20 mouse cellular contexts compared by ENCODE assay signal in the genomic region with DNA sequence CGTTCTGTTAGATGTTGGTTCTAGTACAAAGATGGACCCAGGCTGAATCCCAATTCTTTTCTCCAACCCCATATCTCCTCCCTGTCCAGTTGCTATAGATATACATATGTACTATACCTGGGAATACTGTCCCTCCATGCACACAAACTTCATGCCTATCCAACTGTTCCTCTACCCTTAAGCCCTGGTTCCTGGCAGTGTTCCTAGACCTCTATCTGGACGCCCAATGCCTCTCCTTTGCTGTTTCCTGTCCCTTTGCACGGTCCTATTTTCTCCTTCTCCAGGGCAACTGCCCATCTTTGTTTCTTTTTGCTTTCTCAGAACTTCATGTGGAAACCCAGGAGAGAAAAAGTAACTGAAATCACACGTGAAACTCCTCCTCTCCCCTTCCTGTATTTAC.
DNase-seq lines count a peak whose midpoint lies in the region; TF ChIP-seq lines count a peak whose summit lies in the region.
"Had no signal": no experiment of that assay in that cellular context is flagged by ENCODE, and none has a peak within 500 bp of the region (broad histone marks: within the 10 kb centered on the region; RNA-seq: fewer than 3 reads in every experiment).

No protein-coding gene starts in this region.

- H3K4me1 ChIP-seq in cerebellum, adult 2 months (ENCODE audit: control insufficient read depth, insufficient read depth, low read length), result peaks cover 9% of the 10 kb centered on the region; the same call in 1 of the 2 replicates
- H3K4me1 ChIP-seq: embryonic facial prominence, embryonic 10.5 days; forebrain, embryonic 10.5 days; forebrain, embryonic 15.5 days had no signal

- no peak for TF ChIP-seq CTCF in cerebellum, adult 2 months (IDR thresholded peaks at IDR 0.05; ENCODE audit: borderline replicate concordance, insufficient read depth, low read depth, low read length)

- peak; percentile 22 to 56 for DNase-seq in cerebellum, adult 2 months
- DNase-seq in cerebellum, postnatal 4 days (ENCODE audit: low spot score in 2 of 2), result no peak
- peak; percentile 20 for DNase-seq in brain, adult 2 months (ENCODE audit: low read depth, low spot score)
- DNase-seq in cerebellum, adult 9-10 months, result peak; percentile 37
- peak; percentile 23 to 54 for DNase-seq in cerebellum, postnatal 25 days
- no peak for DNase-seq in left cerebral cortex, postnatal 10 days (ENCODE audit: extremely low spot score in 1 of 2, low spot score in 2 of 2)
- no peak for DNase-seq in gastrocnemius, postnatal 10 days
- DNase-seq: adrenal gland, postnatal 14 days; heart, postnatal 14 days; kidney, adult 11 months; kidney, adult 9 months had no signal

- no peaks in the 10 kb centered on the region for H3K27me3 ChIP-seq in cerebellum, adult 2 months (ENCODE audit: control insufficient read depth, insufficient read depth, low read length)
- H3K27me3 ChIP-seq: CH12.LX; forebrain, embryonic 15.5 days; heart, embryonic 15.5 days; hindbrain, embryonic 13.5 days; Patski had no signal

- no peak overlapping the region for H3K4me3 ChIP-seq in cerebellum, adult 2 months (replicated peaks; ENCODE audit: insufficient read depth, low read depth, low read length)
- H3K4me3 ChIP-seq: embryonic facial prominence, embryonic 10.5 days; erythroblast, embryonic 14.5 days; forebrain, embryonic 10.5 days; forebrain, embryonic 15.5 days; heart, embryonic 15.5 days; hindbrain, embryonic 13.5 days had no signal

- H3K27ac ChIP-seq in cerebellum, adult 2 months (ENCODE audit: insufficient read depth, low read length), result no peak overlapping the region
- H3K27ac ChIP-seq: embryonic facial prominence, embryonic 10.5 days; forebrain, embryonic 10.5 days; forebrain, embryonic 15.5 days; heart, embryonic 15.5 days; hindbrain, embryonic 13.5 days; hindbrain, postnatal 0 days had no signal

- 55% methylated on average over 4 of the region's 4 CpGs for WGBS in cerebellum, adult 2 months

- no peak for TF ChIP-seq POLR2A in cerebellum, adult 2 months (IDR thresholded peaks at IDR 0.05; ENCODE audit: borderline replicate concordance, insufficient read depth, low read length)

- intact Hi-C loops in left cerebral cortex, postnatal 10 days (cut with DNase I), result no loop called here

Comparison
In these comparisons a context has a peak if more than half of its experiments do, and no peak if none do; other contexts are left out.
1. DNase-seq: peak in cerebellum, adult 2 months (2 of 2), brain, adult 2 months (single experiment), cerebellum, adult 9-10 months (single experiment) and cerebellum, postnatal 25 days (2 of 2); none in cerebellum, postnatal 4 days (0 of 2), left cerebral cortex, postnatal 10 days (0 of 2) and gastrocnemius, postnatal 10 days (single experiment).